Mouse (Mus musculus) midbrain, embryonic 13.5 days (tissue): ENCODE results near the gene Prtn3. TPM values are rescaled to one million over a fixed set of nuclear protein-coding genes. Genes with fewer than 3 reads are reported as not detected.

ENCODE experiments used
- ATAC-seq: fragments of 200-750 bp; cut with Nextera tagmentation; 2 replicates; pipeline ENCODE4 v1.8.0; 2017; ENCODE audit warnings: mild to moderate bottlenecking, moderate TSS enrichment, moderate library complexity
- H3K27ac ChIP-seq: fragments of 300-500 bp; sonication (generic); 2 replicates; pipeline ENCODE4 v1.5.1; 2015; ENCODE audit warnings: inconsistent platforms, mild to moderate bottlenecking, moderate library complexity
- H3K27me3 ChIP-seq: fragments of 300-500 bp; sonication (generic); 2 replicates; pipeline ENCODE4 v1.6.1; 2015; ENCODE audit warnings: mild to moderate bottlenecking, inconsistent platforms
- H3K36me3 ChIP-seq: fragments of 300-500 bp; sonication (generic); 2 replicates; pipeline ENCODE4 v1.6.1; 2015; ENCODE audit warnings: mild to moderate bottlenecking, inconsistent platforms
- H3K4me1 ChIP-seq: fragments of 300-500 bp; sonication (generic); replicated peaks from 2 replicates; pipeline ENCODE4 v1.6.1; 2015; ENCODE audit warnings: inconsistent platforms
- H3K4me2 ChIP-seq: fragments of 300-500 bp; sonication (generic); replicated peaks from 2 replicates; pipeline ENCODE4 v1.6.1; 2015; ENCODE audit warnings: moderate library complexity, mild to moderate bottlenecking, inconsistent platforms
- H3K4me3 ChIP-seq: fragments of 300-500 bp; sonication (generic); replicated peaks from 2 replicates; pipeline ENCODE4 v1.5.1; 2015; ENCODE audit warnings: mild to moderate bottlenecking, inconsistent platforms
- H3K9ac ChIP-seq: fragments of 300-500 bp; sonication (generic); replicated peaks from 2 replicates; pipeline ENCODE4 v1.6.1; 2015; ENCODE audit warnings: mild to moderate bottlenecking, inconsistent platforms
- H3K9me3 ChIP-seq: fragments of 300-500 bp; sonication (generic); 2 replicates; pipeline ENCODE4 v1.6.1; 2016; ENCODE audit warnings: mild to moderate bottlenecking, inconsistent platforms
- WGBS: fragments of 180-500 bp; shearing (Covaris S2); methylation state at CpG from one replicate; pipeline ENCODE4 v1.1.7; 2015; 5-methylcytosine and 5-hydroxymethylcytosine counted together
- polyA plus RNA-seq: library from polyadenylated mRNA; unstranded; fragments of >200 nt; fragmentation: Nextera tagmentation; extraction: Ambion mirVana; gene quantifications from 2 replicates; pipeline ENCODE4 v1.2.1, GENCODE M21; 2015

Gene Prtn3
- polyA plus RNA-seq, 1 experiment from 2014 or later: 14.9 TPM

DNA sequence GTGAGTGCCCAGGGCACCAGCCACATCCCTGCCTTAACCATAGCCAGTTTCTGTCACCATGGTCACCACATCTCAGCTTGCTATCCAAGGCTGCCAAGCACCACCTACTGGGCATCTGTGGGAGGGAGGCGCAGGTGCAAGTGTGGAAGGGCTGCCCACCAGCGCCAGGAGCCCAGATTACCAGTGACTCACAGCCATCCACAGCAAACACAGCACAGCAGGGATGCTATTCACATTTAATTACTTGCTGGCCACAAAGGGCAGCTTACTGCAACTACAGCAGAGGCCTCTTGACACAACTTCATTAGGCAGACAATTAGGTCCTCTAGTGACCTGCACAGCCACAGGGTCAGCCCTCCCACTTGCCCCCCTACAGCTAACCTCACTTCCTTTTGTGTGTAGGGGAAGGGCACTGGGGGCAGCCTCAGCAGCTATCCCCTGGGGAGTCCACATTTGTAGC is 26.7 kb downstream of the Prtn3 start:
- peak overlapping the region; percentile 66 for H3K27ac ChIP-seq
- H3K9ac ChIP-seq: no peak overlapping the region; the same call in 1 of the 2 replicates
- no peaks in the 10 kb centered on the region for H3K9me3 ChIP-seq
- no peak overlapping the region for H3K4me3 ChIP-seq
- ATAC-seq: peak; percentile 76
- no peak overlapping the region for H3K4me2 ChIP-seq
- peaks cover 15% of the 10 kb centered on the region for H3K27me3 ChIP-seq
- H3K4me1 ChIP-seq: peaks cover 16% of the 10 kb centered on the region
- H3K36me3 ChIP-seq: peaks cover 71% of the 10 kb centered on the region
- 16% methylated on average over 2 of the region's 2 CpGs for WGBS

DNA sequence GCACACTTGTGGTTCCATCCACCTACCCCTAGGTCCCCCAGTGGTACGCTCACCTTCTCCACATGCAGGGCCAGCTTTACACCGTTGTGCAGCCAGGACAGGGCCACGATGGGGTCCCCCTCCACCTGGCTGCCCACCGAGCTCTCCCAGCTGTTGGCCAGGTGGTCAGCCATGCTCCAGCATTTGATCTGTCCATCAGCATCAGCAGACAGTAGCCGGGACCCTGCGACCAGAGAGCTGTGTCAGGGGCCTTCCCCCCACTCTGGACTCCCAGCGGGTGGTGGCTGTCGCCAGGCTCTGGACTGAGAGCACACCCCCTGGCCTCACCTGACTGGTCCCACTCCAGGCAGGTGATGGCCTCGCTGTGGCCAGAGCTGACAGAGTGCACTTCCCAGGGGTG is 32.4 kb downstream of the Prtn3 start:
- H3K4me3 ChIP-seq: no peak overlapping the region
- peaks cover 63% of the 10 kb centered on the region for H3K36me3 ChIP-seq
- H3K4me1 ChIP-seq: peaks cover 20% of the 10 kb centered on the region
- H3K9ac ChIP-seq: no peak overlapping the region
- H3K27me3 ChIP-seq: peaks cover 8% of the 10 kb centered on the region; the same call in 1 of the 2 replicates
- H3K27ac ChIP-seq: no peak overlapping the region
- ATAC-seq: no peak
- H3K9me3 ChIP-seq: no peaks in the 10 kb centered on the region
- 95% methylated on average over 9 of the region's 9 CpGs for WGBS
- no peak overlapping the region for H3K4me2 ChIP-seq

DNA sequence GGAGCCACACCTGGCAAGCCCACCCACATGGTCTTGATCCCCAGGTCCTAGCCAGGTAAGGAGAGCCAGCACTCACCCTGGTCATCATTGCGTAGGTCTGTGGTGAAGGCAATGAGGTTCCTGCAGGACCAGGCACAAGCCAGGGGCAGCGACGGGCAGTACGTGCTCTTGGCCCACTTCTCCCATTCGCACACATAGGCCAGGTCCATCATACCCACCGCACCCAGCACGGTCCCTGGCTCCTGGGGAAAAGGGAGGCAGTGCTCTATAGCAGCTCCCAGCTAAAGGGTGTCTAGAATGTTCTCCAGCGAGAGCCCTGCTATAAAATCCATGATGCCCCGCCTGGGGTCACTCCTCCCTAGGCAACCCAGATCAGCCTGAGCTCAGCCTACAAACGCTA is 33.1 kb downstream of the Prtn3 start:
- Histone ChIP-seq H3K4me1 (peaks cover 18% of the 10 kb centered on the region), H3K9me3 (no peaks in the 10 kb centered on the region), H3K27ac (no peak overlapping the region), H3K4me3 (peak overlapping the region; percentile 58; the same call in 1 of the 2 replicates), H3K4me2 (0 out of 2 replicates have a peak overlapping the region, but pooled peaks have one; percentile 45), H3K27me3 (peaks cover 8% of the 10 kb centered on the region; the same call in 1 of the 2 replicates), H3K36me3 (peaks cover 66% of the 10 kb centered on the region), H3K9ac (no peak overlapping the region)
- no peak for ATAC-seq
- WGBS: 92% methylated on average over 10 of the region's 10 CpGs

DNA sequence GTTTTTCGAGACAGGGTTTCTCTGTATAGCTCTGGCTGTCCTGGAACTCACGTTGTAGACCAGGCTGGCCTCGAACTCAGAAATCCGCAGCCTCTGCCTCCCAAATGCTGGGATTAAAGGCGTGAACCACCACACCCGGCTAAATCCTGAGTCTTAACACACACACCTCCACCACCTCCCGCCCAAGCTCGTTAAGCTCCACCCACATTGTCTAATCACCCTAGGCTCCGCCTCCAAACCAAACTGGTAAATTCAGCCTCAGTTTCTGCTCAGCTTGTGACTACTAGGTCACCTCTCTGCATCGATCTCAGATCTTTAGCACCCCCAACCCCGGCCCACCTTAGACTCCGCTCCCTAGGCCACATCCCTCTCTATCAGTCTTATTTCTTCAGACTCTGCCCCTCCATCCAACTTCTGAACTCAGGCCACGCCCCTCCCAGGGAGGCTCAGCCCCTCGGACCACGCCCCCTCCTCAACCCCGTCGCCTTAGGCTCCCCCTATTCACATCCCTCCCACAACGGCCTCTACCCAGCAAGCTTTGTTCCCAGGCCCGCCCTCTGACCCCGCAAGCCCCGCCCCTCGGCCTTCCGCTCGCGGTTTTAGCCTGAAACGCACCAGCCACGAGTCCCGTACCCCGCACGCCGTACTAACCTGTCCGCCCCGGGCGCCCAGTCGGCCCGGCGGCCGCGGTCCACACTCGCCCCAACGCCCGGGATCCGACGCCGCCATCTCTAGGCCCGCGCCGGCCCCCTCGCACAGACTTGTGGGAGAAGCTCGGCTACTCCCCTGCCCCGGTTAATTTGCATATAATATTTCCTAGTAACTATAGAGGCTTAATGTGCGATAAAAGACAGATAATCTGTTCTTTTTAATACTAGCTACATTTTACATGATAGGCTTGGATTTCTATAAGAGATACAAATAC is 34.2 kb downstream of the Prtn3 start, which contains the start of gene Med16:
Gene Med16, minus strand, starts transcription at position 757 of the 925 bp plus-strand sequence.
- Histone ChIP-seq H3K9ac (peak within 1 kb of the TSS; percentile 82), H3K9me3 (no peaks in the 10 kb centered on the region), H3K27ac (peak within 1 kb of the TSS; percentile 97)

DNA sequence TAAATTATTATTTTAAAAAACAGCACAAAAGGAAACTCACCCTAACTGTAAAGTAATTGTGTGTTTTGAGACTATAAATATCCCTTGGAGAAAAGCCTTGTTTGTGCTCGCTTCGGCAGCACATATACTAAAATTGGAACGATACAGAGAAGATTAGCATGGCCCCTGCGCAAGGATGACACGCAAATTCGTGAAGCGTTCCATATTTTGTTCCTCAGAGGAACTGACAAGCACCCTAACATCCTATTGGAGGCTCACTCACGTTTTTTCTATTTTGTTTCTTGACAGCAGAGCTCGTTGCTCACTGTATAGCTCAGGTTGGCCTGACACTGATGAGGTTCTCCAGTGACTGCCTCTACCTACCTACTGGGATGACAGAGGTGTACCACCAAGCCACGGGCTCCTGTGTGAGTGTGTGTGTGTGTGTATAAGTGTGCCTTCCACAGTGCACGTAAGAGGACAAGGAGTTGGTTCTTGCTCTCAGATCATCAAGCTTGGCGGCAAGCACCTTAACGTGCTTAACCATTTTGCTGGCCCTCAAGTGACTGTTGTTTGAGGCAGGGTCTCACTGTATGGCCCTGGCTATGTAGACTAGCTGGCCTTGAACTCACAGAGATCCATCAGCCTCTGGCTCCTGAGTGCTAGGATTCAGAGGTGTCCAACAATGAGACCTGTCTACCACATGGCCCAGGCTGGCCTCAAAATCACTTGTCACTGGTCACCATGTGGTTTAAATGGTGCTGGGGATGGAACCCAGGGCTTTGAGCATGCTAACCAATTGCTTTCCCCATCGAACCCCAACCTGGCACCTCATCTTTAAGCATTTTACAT is 35.0 kb downstream of the Prtn3 start:
- peak overlapping the region; percentile 88 for H3K27ac ChIP-seq
- peaks cover 48% of the 10 kb centered on the region for H3K36me3 ChIP-seq
- H3K4me3 ChIP-seq: peak overlapping the region; percentile 58
- peak; percentile 48 for ATAC-seq
- no peaks in the 10 kb centered on the region for H3K9me3 ChIP-seq
- peak overlapping the region; percentile 59 for H3K9ac ChIP-seq
- no peaks in the 10 kb centered on the region for H3K27me3 ChIP-seq
- WGBS: 23% methylated on average over 14 of the region's 14 CpGs
- peak overlapping the region; percentile 47 for H3K4me2 ChIP-seq
- peaks cover 25% of the 10 kb centered on the region for H3K4me1 ChIP-seq

More for the DNA sequence above, 34.2 kb downstream of the Prtn3 start, which contains the start of gene Med16:
- 1% methylated on average over 52 of the region's 52 CpGs for WGBS
- H3K4me3 ChIP-seq: peak within 1 kb of the TSS; percentile 58
- peak; percentile 90 for ATAC-seq
- peak within 1 kb of the TSS; percentile 47 for H3K4me2 ChIP-seq
- H3K4me1 ChIP-seq: peaks cover 18% of the 10 kb centered on the region
- no peaks in the 10 kb centered on the region for H3K27me3 ChIP-seq
- peaks cover 56% of the 10 kb centered on the region for H3K36me3 ChIP-seq

DNA sequence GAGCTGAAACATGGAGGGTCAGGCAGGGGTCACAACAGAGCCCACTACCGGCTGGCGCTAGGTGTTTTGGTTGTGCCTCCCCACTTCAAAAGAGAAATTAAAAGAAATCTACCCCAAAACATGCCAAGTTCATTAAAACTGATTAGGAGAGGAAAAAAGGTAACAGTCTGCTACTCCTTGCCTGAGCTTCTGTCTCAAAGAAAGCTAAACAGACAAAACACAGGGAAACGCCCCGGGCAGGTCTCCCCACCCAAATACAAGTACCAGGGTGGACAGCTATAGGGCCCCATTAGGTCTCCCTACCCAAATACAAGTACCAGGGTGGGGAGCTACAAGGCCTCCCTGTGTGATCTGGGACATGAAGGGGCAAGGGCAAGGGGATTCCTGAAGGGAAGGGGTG is 36.3 kb downstream of the Prtn3 start, which contains the start of gene Gm26602:
Gene Gm26602, plus strand, starts transcription at position 301 of the 400 bp plus-strand sequence.
- ATAC-seq: no peak
- Histone ChIP-seq H3K4me3 (no peak within 1 kb of the TSS; the same call in 1 of the 2 replicates), H3K4me2 (0 out of 2 replicates have a peak within 1 kb of the TSS, but pooled peaks have one; percentile 47), H3K27me3 (no peaks in the 10 kb centered on the region), H3K36me3 (peaks cover 36% of the 10 kb centered on the region), H3K27ac (peak within 1 kb of the TSS; percentile 88), H3K9ac (peak within 1 kb of the TSS; percentile 59), H3K9me3 (no peaks in the 10 kb centered on the region), H3K4me1 (peaks cover 37% of the 10 kb centered on the region)
- WGBS: 98% methylated on average over 4 of the region's 4 CpGs

DNA sequence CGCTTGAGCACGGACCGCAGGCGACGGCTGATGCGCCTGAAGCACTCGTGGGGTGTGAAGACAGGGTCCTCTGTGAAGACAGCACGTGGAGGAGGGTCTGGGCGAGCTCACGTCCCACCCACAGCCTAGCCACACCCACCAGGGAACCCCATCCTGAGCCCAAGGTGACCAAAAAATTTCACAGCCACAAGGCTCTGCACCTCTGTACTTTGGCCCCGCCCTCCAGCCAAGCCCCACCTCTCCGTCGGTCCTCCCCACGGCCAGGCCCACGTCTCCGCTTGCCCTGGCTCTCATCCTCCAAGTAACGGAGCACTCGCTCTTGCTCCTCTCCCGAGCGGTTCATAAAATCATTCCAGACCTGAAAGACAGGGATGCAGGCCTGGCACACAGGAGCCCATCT is 38.1 kb downstream of the Prtn3 start:
- peaks cover 21% of the 10 kb centered on the region for H3K36me3 ChIP-seq
- H3K4me1 ChIP-seq: peaks cover 45% of the 10 kb centered on the region
- no peak overlapping the region for H3K4me3 ChIP-seq
- peaks cover 2% of the 10 kb centered on the region for H3K27me3 ChIP-seq
- H3K9ac ChIP-seq: no peak overlapping the region
- WGBS: 69% methylated on average over 20 of the region's 20 CpGs
- H3K4me2 ChIP-seq: no peak overlapping the region
- no peak for ATAC-seq
- no peak overlapping the region for H3K27ac ChIP-seq
- H3K9me3 ChIP-seq: no peaks in the 10 kb centered on the region

DNA sequence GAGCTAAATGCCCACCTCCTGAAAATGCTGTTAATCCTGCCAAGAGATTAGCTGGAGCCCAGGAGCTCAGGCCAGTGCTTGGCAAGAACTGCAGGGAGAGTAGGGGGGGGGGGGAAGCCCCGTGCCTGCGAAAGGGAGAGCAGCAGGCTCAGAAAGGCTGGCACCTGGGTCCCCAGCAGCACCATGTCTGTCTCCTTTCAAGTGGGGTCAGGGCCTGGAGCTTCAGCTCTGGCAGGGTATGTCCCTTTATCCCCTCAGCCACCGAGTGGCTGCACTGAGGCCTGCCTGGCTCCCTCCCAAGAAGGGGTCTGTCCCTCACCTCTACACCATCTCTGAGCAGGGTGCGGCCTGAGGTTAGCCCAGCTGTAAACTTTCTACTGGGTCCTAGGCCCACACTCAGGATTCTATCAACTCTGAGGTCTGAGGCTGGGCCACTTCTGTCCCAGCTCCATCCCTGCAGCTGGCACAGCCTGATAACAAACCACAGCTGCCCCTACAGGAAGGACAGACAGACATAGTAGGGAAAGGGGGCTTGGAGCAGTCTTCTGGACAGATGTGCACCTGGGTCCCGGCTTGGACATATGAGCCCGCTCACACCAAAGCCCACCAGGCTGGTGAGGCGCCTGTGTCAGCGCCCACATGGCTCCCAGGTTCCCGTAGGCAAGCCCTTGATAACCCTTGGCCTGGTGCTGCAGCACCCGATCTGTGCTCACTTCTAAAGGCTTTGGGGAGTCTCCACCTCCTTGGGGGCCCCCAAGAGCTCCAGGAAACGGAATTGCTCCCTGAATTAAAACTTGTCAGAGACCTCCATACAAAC is 40.1 kb downstream of the Prtn3 start:
- H3K9me3 ChIP-seq: no peaks in the 10 kb centered on the region
- 0 out of 2 replicates have a peak overlapping the region, but pooled peaks have one; percentile 40 for H3K9ac ChIP-seq
- no peak overlapping the region for H3K27ac ChIP-seq
- 0 out of 2 replicates have a peak overlapping the region, but pooled peaks have one; percentile 1 for H3K4me2 ChIP-seq
- peaks cover 21% of the 10 kb centered on the region for H3K36me3 ChIP-seq
- 68% methylated on average over 10 of the region's 11 CpGs for WGBS
- peaks cover 50% of the 10 kb centered on the region for H3K4me1 ChIP-seq
- no peak for ATAC-seq
- no peak overlapping the region for H3K4me3 ChIP-seq
- peaks cover 21% of the 10 kb centered on the region for H3K27me3 ChIP-seq

DNA sequence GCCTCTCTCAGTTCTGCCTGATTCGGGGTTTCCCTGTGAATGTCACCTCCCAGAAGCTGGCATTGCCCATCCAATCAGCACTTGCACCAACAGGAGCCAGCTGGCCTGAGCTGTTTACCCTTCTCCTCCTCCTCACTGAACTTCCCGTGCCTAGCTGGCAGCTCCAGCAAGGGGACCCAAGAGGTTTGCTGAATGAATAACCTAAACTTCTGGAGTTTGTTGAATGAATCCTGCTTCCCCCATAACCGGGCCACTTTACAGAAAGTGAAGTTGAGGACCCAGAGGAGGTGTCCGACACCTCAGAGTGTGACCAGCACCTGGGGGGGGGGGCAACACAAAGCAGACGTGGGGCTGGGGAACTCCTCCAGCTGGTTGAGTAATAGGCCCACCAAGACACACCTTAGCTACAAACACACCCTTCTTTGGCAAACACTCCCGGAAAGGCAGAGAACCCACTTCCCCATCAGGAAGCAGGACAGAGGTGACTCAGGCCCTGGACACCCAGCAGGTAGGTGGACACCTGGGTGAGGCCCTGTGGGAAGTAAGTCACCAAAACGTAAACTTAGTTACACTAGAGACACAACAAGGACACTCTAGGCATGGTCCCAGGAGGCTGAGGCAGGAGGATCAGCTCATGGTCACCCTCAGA is 40.8 kb downstream of the Prtn3 start:
- 81% methylated on average over 7 of the region's 7 CpGs for WGBS
- no peak for ATAC-seq
- Histone ChIP-seq H3K9ac (no peak overlapping the region), H3K4me3 (no peak overlapping the region), H3K27ac (no peak overlapping the region), H3K27me3 (peaks cover 29% of the 10 kb centered on the region), H3K36me3 (peaks cover 21% of the 10 kb centered on the region), H3K4me1 (peaks cover 49% of the 10 kb centered on the region), H3K9me3 (no peaks in the 10 kb centered on the region), H3K4me2 (peak overlapping the region; percentile 95; the same call in 1 of the 2 replicates)

DNA sequence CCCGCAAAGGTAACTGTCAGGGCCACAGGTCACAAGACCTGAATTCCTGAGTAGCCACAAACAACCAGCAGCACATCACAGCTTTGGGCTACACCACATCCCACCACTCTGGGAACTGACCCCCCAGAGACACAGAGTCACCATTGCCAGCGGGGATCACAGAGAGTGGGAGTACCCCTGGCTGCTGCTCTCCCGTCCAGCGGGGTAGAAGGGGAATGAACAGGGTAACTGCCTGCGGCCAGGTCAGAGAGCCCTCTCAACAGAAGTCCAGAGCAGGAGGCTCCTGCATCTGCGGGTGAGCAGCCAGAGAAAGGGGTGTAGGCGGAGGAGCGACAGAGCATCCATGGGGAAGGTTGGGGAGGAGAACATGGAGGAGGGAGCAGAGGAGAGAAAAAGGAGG is 41.8 kb downstream of the Prtn3 start:
- no peak for ATAC-seq
- Histone ChIP-seq H3K9me3 (no peaks in the 10 kb centered on the region), H3K36me3 (peaks cover 13% of the 10 kb centered on the region), H3K4me2 (peak overlapping the region; percentile 95), H3K27me3 (peaks cover 39% of the 10 kb centered on the region), H3K9ac (peak overlapping the region; percentile 87), H3K4me3 (peak overlapping the region; percentile 67), H3K27ac (peak overlapping the region; percentile 72; the same call in 1 of the 2 replicates), H3K4me1 (peaks cover 59% of the 10 kb centered on the region)
- WGBS: 10% methylated on average over 8 of the region's 8 CpGs
